Mouse (Mus musculus): ENCODE measurements around the gene Mpz.

The Mpz gene

DNA sequence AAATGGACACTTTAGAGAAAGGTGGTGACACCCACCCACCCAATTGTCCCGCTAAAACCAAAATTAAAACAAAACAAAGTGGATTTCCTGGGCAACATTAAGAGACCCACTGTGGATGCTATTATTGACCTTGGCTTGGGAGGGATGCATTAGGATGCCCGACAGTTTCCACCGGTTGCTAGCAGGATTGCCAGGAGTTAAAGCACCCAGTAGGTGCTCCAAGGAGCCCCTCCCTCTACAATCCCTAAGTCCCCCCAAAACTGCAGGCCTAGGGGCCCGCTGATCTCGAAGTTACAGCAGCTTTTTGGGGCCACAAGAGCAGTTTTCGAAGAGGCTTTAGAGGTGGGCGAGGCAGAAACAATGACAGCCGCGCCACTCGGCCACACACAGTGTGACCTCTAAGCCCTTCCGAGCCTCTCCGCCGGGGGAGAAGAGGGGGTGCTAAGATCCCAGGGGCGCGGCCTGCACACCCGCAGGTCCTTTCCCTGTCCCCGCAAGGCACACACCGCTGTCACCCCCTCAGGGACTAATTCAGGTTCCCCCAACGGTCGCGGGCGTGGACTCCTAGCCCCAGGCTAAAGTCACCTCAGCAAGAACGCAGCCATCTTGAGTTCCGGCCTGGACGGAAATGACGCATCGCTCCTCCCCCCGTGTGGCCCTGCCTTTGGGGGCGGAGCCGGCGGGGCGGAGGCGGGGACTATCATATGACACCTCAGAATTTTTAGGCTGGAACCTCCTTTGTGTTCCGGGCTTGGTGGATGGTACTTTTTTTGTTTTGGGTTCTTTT, at the start of gene Mpz, which contains the start of gene Sdhc:
Gene Mpz (plus strand): TSS at position 738 of the 787 bp plus-strand sequence.
Gene Sdhc (minus strand): TSS at position 630 of the 787 bp plus-strand sequence.
- DNase-seq (ENCODE audit: low read depth) = peak; percentile 93

DNA sequence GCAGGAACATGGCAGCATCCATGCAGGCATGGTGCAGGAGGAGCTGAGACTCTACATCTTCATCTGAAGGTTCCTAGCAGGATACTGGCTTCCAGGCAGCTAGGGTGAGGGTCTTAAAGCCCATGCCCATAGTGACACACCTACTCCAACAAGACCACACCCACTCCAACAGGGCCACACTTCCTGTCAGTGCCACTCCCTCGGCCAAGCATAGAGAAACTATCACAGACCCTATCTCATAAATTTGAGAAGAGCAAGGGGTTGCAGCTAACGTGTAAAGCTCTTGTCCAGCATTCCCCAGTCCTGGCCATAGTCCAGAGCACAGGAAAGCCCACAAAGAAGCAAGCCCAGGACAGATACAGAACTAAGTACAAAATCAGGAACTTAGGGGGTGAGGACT, 49.5 kb upstream of the Mpz start:
- no peak for DNase-seq (ENCODE audit: low read depth)

DNA sequence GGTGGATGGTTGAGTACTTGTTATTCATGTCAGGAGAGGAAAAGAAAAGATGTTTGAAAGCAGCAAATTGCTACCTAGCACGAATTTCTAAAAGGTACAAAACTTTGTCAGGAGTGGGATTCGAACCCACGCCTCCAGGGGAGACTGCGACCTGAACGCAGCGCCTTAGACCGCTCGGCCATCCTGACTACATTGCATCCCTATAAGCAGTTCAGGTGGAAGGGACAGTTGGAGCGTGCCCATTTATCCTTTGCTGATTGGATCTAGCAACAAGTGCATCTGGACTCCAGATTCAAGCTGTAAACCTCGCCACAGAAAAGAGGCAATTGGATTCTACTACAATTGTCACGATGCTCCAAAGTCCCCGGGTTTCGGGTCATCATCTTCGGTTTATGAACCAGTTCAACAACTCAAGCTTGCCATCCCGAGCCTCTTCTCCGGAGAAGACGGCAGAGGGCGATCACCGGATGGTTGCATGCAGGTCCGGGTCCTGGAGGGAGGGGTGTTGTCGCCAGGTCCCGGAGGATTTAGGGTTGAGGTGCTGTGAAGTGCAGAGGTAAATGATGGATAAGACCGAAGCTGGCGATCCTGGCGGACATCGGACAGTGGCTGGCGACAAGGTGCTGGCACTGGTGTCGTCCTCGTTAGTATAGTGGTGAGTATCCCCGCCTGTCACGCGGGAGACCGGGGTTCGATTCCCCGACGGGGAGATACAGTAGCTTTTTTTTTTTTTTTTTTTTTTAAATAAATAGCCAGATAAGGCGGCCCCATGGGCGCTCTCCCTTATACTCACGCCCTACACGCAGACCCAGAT, 48.6 kb upstream of the Mpz start:
- DNase-seq (ENCODE audit: low read depth) = no peak

DNA sequence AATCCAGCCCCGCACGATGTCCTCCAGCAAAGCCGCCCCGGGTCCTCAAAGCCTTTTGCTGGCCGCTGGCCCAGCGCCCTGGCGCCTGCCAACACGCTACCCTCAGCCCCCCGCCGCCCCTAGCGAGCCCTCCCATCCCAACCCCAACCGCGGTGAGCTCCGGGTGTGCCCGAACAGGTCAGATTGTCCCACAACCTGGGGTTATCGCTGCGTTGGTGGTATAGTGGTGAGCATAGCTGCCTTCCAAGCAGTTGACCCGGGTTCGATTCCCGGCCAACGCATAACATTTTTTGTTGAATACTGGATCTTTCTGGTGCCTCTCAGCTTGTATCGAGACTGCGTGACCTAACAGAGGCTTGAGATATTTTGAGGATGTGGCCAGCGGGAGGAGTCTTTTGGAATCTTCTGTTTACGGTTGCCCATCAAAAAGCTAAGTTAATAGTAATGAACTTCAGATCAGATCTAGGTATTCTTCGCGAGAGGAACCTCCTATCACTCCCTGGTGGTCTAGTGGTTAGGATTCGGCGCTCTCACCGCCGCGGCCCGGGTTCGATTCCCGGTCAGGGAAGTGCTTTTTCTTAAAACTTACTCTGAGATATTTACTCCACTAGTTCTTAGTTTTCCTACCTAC, 47.8 kb upstream of the Mpz start:
- peak; percentile 71 for DNase-seq (ENCODE audit: low read depth)

DNA sequence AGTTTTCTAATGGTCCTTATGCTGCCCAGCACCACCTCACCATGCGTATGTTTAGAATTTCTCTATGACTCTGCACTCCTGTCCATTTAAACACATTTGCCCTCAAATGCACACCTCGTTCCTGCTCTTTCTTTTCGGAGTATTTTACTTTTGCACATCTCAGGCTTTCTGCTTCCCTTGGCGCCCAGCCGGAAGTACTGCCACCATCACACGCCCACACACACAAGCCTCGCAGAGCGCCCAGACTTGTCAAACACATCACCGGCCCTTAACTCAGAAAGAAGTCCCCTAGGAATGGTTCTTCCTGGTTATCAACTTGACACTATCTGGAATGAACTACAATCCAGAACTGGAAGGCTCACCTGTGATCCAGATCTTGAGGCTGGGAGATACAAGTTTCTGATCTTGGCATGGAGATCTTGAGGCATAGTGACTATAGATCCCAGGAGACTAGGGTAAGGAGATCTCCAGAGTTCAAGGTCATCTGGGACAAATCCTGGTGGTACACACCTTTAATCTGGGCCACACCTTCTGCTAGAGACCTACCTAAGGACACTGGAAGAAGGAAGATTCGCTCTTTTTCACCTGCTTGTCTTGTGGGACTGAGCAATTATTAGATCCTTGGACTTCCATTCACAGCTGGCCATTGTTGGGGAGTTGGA, 47.2 kb upstream of the Mpz start:
- DNase-seq (ENCODE audit: low read depth) = no peak

DNA sequence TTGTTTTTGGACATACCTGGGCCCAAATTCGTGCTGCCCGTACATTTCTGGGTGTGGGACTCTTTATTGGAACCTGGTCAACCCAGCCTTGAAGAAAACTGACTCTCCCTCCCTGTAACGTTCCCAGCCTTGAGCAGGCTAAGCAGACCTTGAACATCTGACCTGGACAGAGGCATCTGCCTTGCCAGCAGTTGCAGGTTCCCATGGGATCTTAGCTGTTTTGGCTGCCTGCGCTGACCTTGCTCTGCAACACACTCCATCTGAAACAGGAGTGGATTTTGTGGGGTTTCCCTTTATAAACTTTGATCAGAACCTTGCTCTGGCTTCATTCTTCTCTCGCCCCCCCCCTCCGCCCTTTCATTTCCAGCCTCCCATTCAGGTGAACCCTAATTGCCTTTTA, 45.3 kb upstream of the Mpz start:
- DNase-seq (ENCODE audit: low read depth) = no peak

DNA sequence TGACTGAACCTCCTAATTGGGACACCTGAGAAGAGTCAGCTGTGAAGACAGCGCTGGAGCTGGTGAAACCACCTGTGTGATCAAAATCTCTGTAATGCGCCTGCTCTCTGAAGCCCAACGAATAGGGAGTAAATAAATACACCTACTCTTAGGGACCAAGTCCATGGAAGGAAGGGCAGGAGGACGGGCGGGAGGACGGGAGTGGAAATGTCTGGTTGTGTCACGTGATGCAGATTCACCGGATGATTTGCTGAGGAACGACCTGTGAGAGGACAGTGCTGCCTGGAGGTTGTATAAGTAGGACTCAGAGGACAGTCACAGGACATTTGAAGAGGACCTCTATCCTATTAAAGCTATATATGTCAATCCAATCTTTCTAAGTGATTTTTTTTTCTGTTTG, 40.9 kb upstream of the Mpz start:
- no peak for DNase-seq (ENCODE audit: low read depth)

DNA sequence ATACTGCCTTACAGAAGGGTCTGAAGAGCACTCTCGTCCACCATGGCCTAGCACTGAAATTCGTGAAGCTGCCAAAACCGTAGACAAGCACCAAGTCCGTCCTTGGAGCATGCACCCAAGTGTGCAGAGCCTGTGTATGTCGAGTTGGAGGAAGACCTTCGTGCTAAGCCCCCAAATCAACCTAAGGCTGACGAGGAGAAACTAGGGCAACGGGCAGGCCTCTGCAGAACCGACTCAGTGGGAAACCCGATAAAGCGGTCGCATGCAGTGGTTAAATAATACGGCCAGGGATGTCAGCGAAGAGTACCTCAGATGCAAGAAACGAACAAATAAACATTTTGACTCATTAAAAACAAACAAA, 39.9 kb upstream of the Mpz start:
- DNase-seq (ENCODE audit: low read depth) = no peak

DNA sequence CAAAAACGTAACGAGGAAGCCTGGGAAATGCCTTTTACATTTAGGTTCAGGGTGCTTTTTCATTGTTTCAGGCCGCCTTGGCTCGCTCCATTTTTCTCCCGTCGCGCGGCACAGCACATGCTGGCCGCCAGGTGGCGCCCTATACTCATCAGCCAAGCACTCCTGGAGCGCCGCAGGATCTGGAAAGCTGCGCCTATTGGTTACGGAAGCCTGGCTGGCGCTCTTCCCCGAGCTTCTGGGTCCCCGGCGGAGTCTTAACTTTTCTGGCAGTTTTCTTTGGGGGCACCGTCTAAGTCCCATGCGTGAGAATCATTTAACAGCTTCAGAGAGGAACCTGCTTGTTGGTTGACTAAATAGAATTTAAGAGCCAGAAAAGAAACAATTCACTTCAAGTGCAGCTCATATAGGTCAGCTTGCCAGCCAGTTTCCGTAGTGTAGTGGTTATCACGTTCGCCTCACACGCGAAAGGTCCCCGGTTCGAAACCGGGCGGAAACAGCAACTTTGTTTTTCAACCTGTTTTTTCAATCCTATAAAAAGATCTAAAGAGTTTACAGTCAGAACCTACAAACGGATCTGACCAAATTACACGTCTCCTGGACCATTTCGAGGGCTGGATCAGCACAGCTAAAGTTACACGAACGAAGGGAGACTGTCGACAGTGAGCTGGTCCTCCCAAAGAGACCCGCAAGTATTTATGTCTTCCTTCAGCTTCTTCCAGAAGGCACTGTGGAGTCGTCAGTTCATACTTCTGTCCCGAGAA, 39.3 kb upstream of the Mpz start:
- peak; percentile 85 for DNase-seq (ENCODE audit: low read depth)

DNA sequence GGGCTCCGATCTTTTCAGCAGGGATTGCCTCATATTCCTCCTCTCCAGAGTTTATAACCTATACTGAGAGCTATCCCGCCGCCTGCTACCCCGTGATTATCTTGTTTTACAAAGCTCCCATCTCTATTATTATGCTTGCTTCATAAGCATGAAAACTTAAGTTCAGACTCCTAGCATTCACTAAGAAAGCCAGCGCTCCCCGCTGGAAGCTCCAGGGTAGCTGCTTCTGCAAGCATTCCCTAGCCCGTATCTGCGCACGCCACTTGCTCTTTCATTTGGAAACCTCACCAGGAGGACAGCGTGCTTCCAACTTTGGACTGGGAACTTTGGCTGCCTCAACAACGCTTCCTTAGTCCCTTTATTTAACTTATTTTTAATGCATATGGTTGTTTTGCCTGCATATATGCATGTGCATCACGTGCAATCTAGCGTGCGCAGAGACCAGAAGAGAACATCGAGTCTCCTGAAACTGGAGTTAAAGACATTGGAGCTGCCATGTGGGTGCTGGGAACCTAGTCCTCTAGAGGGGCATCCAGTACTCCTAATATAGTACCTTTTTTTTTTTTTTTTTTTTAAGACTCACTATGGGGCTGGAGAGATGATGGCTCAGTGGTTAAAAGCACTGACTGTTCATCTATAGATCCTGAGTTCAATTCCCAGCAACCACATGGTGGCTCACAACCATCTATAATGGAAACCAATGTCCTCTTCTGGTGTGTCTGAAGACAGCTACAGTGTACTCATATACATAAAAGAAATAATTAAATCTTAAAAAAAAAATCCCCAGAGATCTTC, 38.5 kb upstream of the Mpz start:
- DNase-seq (ENCODE audit: low read depth) = no peak

DNA sequence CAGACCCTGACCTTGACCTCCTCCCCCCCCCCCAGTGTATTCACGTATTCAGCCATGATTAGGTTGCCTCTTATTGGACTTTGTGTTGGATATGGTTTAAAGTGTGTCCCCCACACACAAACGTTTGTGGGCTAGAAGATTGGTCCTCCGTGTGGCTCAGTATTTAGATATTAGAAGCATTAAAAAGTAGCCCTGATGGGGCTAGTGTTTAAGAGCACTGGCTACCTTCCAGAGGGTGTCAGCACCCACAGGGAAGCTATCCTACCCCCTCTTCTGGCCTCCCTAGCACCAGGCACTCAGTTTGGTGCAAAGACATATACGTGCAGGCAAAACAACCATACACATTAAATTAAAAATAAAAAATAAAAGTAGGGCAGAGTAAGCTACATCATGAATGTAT, 37.5 kb upstream of the Mpz start:
- no peak for DNase-seq (ENCODE audit: low read depth)

DNA sequence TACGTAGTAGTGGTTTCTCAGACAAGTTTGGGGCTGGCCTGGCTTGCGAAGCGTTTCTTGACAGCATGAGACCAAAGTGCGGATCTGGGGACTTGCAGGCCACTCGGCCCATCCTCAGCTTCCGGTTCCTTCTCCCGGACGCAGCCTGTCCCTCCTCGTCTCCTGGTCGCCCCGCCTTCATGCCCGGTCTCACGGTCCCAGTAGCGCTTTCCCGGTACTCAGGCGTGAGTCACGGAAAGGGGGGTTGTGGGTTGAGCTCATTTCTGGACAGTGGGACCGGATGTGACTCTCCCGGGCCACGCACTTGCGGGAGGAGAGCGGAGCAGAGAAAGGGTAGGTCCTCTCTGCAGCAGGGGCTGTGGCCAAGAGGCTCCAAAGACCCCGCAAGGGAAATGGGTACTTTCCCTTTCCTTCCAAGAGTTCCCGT, 36.6 kb upstream of the Mpz start, which contains the start of gene Cfap126:
Gene Cfap126 (plus strand): TSS at position 46 of the 427 bp plus-strand sequence.
- peak; percentile 54 for DNase-seq (ENCODE audit: low read depth)

DNA sequence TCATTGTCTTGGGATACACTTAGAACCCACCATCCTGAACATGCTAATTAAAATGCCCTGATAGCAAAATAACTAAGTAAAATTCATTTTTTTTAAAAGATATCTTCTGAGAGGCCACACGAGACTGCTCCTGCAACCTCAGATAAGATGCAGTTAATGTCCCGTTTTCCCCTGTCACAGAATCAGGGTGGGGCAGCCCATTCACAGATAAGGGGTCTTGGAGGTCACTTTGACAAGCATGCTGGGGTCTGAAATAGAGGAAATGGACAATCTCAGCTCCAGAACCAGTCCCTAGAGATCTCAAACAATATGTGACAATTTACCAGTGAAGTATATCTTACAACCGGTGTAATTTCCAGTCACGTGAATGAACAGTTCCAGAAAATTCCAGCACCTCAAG, 34.2 kb upstream of the Mpz start:
- DNase-seq (ENCODE audit: low read depth) = no peak

DNA sequence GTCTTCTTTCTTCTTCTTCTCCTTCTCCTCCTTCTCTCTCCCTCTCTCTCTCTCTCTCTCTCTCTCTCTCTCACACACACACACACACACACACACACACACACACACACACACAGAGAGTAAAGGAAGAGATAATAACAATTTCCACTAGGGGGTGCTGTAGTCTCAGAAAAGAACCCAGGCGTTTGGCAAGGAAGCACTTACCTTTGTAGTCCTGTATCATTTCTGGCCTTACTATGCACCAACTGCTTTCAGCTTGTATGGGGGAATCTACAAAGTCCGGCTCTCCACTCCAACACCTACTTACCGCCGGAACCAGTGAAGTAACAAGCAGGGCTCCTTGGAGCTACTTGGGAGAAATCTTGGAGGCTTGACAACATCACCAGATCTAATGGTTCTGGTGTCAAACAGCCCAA, 32.2 kb upstream of the Mpz start:
- DNase-seq (ENCODE audit: low read depth) = peak; percentile 81

DNA sequence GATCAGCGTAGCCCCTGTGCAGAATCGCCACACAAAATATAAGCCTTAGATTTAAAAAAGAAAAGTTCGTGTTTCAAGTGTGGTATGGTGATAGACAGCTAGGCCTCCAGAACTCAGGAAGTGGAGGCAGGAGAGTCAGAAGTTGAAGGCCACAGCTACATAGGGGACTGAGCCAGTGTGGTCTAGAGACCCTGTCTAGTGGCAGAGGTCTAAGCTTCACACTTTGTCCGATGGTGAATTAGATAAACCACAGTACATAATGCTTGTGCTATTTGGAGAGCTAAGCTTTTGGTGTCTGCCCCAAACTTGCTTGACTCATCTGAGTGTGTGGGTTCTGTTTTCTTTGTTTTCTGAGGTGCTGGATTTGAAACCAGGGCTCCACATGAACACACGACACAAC, 31.5 kb upstream of the Mpz start:
- no peak for DNase-seq (ENCODE audit: low read depth)

DNA sequence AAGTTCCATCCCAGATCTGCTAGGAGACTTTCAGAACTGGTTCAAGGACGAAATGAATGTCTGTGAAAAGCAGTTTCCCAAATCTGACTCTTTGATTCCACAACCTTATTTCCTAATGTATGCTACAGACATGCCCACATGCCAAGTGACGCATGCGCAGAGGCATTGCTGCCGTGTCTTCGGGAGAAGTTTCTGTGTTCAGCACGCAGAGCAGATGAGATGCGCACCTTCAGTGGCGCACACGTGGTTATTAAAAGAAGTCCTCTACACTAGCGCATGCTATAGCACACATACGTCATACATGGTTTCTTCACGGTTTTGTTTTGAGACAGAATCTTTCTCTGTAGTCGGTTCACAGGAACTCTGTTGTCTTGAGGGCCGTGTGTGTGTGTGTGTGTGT, 31.1 kb upstream of the Mpz start:
- DNase-seq (ENCODE audit: low read depth) = no peak

DNA sequence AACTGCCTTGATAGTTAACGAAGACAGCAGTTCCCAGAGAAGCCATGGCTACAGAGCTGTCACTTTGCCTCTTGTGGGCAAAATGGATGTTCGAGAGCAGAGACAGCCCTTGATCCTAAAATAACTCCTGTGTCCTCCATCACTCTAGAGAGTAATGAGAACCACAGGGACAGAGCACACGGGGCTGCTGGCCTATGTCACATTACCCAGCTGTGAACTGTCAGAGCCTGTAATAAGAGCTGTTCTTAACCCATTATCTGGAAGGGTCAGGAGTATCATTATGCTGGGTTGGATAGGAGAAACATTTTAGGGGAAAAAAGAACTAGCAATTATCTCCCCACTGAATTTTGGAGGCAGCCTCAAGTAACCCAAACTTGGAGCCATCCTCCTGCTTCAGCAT, 29.6 kb upstream of the Mpz start:
- DNase-seq (ENCODE audit: low read depth) = no peak

DNA sequence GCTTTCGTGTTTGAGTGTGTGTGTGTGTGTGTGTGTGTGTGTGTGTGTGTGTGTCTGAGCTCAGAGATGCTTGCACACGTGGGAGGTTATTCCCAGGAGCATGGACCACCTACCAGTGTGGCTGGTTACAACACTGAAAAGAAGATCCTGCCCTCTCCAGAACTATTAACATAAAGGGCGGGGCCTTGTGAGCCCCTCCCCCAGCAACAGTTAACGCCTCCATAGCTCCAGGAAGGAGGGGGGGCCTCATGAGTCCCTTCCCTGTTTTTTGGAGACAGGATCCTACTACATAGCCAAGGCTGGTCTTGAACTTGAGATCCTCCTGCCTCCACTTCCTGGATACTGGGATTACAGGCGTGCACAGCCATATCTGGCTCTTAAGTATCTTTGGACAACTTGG, 28.7 kb upstream of the Mpz start:
- no peak for DNase-seq (ENCODE audit: low read depth)

DNA sequence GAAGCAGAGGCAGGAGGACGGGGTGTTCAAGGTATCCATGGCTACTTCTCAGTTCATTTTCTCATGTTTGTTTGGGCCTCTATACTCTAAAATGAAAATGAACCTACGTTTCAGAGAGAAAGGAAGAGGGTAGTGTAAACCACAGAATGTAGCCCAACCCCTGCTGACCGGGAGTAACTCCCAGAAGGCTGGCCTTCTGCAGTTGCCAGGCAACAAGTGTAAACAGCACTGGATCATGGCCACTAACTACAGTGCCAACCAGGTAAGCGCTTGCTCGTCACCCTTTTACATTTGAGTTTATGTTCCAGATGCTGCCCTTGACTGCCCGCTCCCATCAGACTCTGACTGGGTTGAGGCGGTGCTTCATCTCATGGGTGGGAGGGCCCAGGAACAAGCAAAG, 27.6 kb upstream of the Mpz start:
- no peak for DNase-seq (ENCODE audit: low read depth)

DNA sequence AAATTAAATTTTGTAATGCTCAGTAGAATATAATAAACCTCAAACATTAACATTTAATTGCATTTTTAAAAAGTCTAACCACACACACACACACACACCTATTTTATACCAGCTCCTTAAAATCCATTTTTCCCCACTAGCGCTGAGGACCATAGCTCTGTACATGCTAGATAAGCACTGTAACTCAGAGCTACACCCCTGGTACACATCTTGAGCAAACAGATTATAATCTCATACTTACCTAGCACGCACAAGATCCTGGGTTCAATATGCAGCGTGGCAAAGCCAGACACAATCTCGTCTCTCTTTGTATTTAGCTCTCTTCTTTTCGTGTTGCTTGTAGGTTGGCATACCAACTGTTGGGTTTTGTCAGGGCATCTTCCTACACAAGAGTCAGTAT, 26.1 kb upstream of the Mpz start:
- no peak for DNase-seq (ENCODE audit: low read depth)

DNA sequence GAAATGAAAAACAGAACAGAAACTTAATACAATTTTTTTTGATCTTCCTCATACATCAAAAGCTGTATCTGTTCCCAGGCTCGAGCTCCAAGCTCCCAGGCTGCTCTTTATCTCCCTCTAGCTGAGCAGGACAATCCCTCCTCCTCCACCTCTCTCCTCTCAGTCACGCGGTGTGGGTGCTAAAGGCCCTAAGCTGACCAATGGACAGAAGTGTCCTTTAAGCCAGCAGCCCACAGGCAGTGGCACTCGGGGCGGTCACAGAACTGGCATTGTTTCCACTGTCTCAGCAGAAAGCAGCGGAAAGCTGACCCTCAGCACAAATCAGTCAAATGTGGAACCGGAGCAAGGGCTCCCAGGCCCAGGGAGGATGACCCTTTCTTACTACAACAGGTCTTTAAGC, 21.3 kb upstream of the Mpz start:
- DNase-seq (ENCODE audit: low read depth) = no peak

All from c-Kit-positive CD71-negative TER-119-negative erythroid progenitor cells, embryonic 14.5 days (primary cell).